Mouse (Mus musculus) bone marrow macrophage, adult 2 months (primary cell): ENCODE results near the gene Styxl1.

Source experiments
- CTCF ChIP-seq: IDR thresholded peaks from 2 replicates; pipeline ENCODE4 v1.5.1; 2012; ENCODE audit warnings: low read depth, mild to moderate bottlenecking, low read length, moderate library complexity
- POLR2A ChIP-seq: IDR thresholded peaks from 2 replicates; pipeline ENCODE4 v1.6.1; 2012; ENCODE audit warnings: mild to moderate bottlenecking, low read depth, low read length, borderline replicate concordance

DNA sequence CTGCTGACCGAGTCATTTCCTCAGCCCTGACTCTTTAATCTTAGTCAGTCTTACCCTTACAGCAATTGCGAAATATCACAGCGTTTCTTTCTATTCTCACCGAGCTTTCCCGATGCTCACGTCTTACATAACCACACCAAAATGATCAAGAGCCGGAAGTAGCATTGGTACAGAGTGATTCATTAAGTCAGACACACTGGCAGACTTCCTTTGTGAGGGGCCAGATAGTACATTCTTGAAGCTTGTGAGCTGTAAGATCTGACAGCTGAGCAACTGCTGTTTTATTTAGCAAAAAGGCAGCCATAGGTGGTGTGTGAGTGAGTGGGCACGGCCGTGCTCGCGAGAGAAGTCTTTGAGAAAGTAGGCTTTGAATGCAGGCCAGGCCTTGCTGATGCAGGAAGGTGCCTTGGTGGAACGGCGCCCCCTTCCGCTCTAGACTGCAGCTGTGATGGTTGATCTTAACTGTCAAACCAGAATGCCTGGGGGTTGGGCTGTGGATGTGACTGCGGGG lies 75.4 kb downstream of the Styxl1 start:
- TF ChIP-seq POLR2A (no peak), CTCF (peak; percentile 50; the same call in 1 of the 2 replicates)
